9 mouse cellular contexts compared by ENCODE assay signal in the genomic region with DNA sequence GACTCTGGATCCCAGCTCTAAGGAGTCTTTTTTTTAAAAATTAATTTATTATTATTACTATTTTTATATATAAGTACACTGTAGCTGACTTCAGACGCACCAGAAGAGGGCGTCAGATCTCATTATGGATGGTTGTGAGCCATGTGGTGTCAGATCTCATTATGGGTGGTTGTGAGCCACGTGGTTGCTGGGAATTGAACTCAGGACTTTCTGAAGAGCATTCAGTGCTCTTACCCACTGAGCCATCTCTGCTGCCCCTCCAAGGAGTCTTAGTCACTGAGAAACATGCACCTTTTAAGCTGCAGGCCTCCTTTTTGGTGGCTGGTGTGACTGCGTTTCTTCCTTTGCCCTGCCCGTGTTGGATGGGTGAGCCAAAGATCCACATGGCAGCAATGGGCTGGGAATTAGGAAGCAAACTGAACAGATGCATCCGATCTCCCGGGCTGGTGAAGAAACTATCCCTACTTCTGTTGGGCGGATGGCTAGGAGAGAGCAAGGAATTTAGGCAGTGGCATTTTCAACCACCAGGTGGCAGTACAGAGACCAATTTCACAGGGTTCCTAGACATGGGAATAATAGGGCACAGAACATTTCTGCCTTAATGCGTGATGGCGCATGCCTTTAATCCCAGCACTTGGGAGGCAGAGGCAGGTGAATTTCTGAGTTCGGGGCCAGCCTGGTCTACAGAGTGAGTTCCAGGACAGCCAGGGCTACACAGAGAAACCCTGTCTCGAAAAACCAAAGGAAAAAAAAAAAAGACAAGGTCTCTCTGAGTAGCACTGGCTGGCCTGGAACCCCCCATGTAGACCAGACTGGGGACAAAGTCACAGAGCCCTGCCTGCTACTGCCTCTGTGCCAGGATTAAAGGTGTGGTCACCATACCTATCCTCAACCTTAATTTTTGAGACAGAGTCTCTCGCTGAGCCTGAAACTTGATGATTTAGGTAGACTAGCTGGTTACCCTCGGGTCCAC. TPM values are rescaled to one million over a fixed set of nuclear protein-coding genes. Genes with fewer than 3 reads are reported as not detected.
DNase-seq lines count a peak whose midpoint lies in the region; ATAC-seq lines count a peak whose summit lies in the region.
"Had no signal": no experiment of that assay in that cellular context is flagged by ENCODE, and none has a peak within 500 bp of the region (broad histone marks: within the 10 kb centered on the region; RNA-seq: fewer than 3 reads in every experiment).

No protein-coding gene starts in this region.

- no peaks in the 10 kb centered on the region for H3K27me3 ChIP-seq in forebrain, embryonic 16.5 days (replicated peaks; ENCODE audit: control insufficient read depth, insufficient read depth, low read length)
- H3K27me3 ChIP-seq in lung, embryonic 16.5 days (ENCODE audit: control insufficient read depth, insufficient read depth, low read depth, low read length) = no peaks in the 10 kb centered on the region

- DNase-seq in MN1 (ENCODE audit: low spot score) = peak; percentile 89
- DNase-seq in c-Kit-positive CD71-positive TER-119-positive erythroid progenitor cells, embryonic 14.5 days (ENCODE audit: low spot score) = peak; percentile 91
- DNase-seq in heart, postnatal 4 days = peak; percentile 95
- DNase-seq in layer of hippocampus, adult 9-10 months (ENCODE audit: low spot score) = peak; percentile 97
- DNase-seq in right cerebral cortex, adult 2 months (ENCODE audit: low spot score in 2 of 2) = peak; percentile 94 to 96
- DNase-seq in urinary bladder, adult 2 months (ENCODE audit: low spot score) = peak; percentile 63

- no peak overlapping the region for H3K27ac ChIP-seq in forebrain, embryonic 16.5 days (ENCODE audit: low read length)
- no peak overlapping the region for H3K27ac ChIP-seq in lung, embryonic 16.5 days (ENCODE audit: low read length)
- H3K27ac ChIP-seq: midbrain, embryonic 12.5 days had no signal

- peak; percentile 41; the same call in 1 of the 2 replicates for ATAC-seq in forebrain, embryonic 16.5 days
- peak; percentile 73 for ATAC-seq in lung, embryonic 16.5 days (ENCODE audit: low read depth)

- H3K9me3 ChIP-seq in forebrain, embryonic 16.5 days (ENCODE audit: control insufficient read depth, low read length) = no peaks in the 10 kb centered on the region
- no peaks in the 10 kb centered on the region for H3K9me3 ChIP-seq in lung, embryonic 16.5 days (ENCODE audit: control insufficient read depth, low read length)
- H3K9me3 ChIP-seq: midbrain, embryonic 12.5 days had no signal

- no peak overlapping the region for H3K4me2 ChIP-seq in forebrain, embryonic 16.5 days (ENCODE audit: low read length)
- H3K4me2 ChIP-seq in lung, embryonic 16.5 days (ENCODE audit: low read depth, low read length) = no peak overlapping the region
- H3K4me2 ChIP-seq: midbrain, embryonic 12.5 days had no signal

- H3K36me3 ChIP-seq in forebrain, embryonic 16.5 days (ENCODE audit: control insufficient read depth, insufficient read depth) = no peaks in the 10 kb centered on the region
- no peaks in the 10 kb centered on the region for H3K36me3 ChIP-seq in lung, embryonic 16.5 days (ENCODE audit: control insufficient read depth, insufficient read depth, low read length)
- H3K36me3 ChIP-seq: midbrain, embryonic 12.5 days had no signal

- H3K4me3 ChIP-seq in forebrain, embryonic 16.5 days (replicated peaks; ENCODE audit: low read length) = no peak overlapping the region
- H3K4me3 ChIP-seq in lung, embryonic 16.5 days (ENCODE audit: low read length) = no peak overlapping the region
- H3K4me3 ChIP-seq: midbrain, embryonic 12.5 days had no signal

- peaks cover 3% of the 10 kb centered on the region for H3K4me1 ChIP-seq in forebrain, embryonic 16.5 days (replicated peaks; ENCODE audit: control insufficient read depth, insufficient read depth, low read length)
- peaks cover 5% of the 10 kb centered on the region for H3K4me1 ChIP-seq in lung, embryonic 16.5 days (replicated peaks; ENCODE audit: control insufficient read depth, insufficient read depth, low read length)

- no peak overlapping the region for H3K9ac ChIP-seq in forebrain, embryonic 16.5 days (replicated peaks; ENCODE audit: low read depth, low read length)
- 0 out of 2 replicates have a peak overlapping the region, but pooled peaks have one; percentile 28 for H3K9ac ChIP-seq in lung, embryonic 16.5 days (ENCODE audit: low read length)
- H3K9ac ChIP-seq: midbrain, embryonic 12.5 days had no signal

- WGBS in forebrain, embryonic 16.5 days = 31% methylated on average over 13 of the region's 14 CpGs
- WGBS in lung, embryonic 16.5 days = 29% methylated on average over 14 of the region's 14 CpGs

RNA-seq across cellular contexts. Expression of gene Wipf2, which starts 4.4 kb away (rescaled TPM):
- polyA plus RNA-seq in forebrain, embryonic 16.5 days (2015; fragmentation: Nextera tagmentation; extraction: Ambion mirVana) = 4.6 and 5.1 TPM in 2 replicates
- 10 to 100 TPM; 12.6 to 14.1 TPM for total RNA-seq in heart, postnatal 4 days (2021)
- 4.6 and 4.8 TPM in 2 replicates for polyA plus RNA-seq in lung, embryonic 16.5 days (2015; fragmentation: Nextera tagmentation; extraction: Ambion mirVana)
- 19.2 and 26.0 TPM in 2 replicates for polyA plus RNA-seq in urinary bladder, adult 2 months (2012; rRNA removed)

RNA-seq across cellular contexts. Expression of gene Rapgefl1, which starts 22.5 kb away (rescaled TPM):
- polyA plus RNA-seq in forebrain, embryonic 16.5 days (2015; fragmentation: Nextera tagmentation; extraction: Ambion mirVana) = 4.5 and 7.3 TPM in 2 replicates
- total RNA-seq in heart, postnatal 4 days (2021) = 1 to 10 TPM; 1.3 TPM
- 1.3 and 1.4 TPM in 2 replicates for polyA plus RNA-seq in lung, embryonic 16.5 days (2015; fragmentation: Nextera tagmentation; extraction: Ambion mirVana)
- 56.6 and 66.4 TPM in 2 replicates for polyA plus RNA-seq in urinary bladder, adult 2 months (2012; rRNA removed)

RNA-seq across cellular contexts. Expression of gene Cdc6, which starts 48.6 kb away (rescaled TPM):
- polyA plus RNA-seq in forebrain, embryonic 16.5 days (2015; fragmentation: Nextera tagmentation; extraction: Ambion mirVana) = 10.3 and 10.9 TPM in 2 replicates
- total RNA-seq in heart, postnatal 4 days (2021) = 10 to 100 TPM in 1 of 2 experiments, 1 to 10 TPM in 1; 9.8 to 10.2 TPM
- polyA plus RNA-seq in lung, embryonic 16.5 days (2015; fragmentation: Nextera tagmentation; extraction: Ambion mirVana) = 34.0 and 38.3 TPM in 2 replicates
- polyA plus RNA-seq in urinary bladder, adult 2 months (2012; rRNA removed) = 2.7 and 3.8 TPM in 2 replicates

RNA-seq across cellular contexts. Expression of gene Casc3, which starts 54.3 kb away (rescaled TPM):
- polyA plus RNA-seq in forebrain, embryonic 16.5 days (2015; fragmentation: Nextera tagmentation; extraction: Ambion mirVana) = 52.5 and 54.6 TPM in 2 replicates
- 10 to 100 TPM; 26.9 to 28.4 TPM for total RNA-seq in heart, postnatal 4 days (2021)
- polyA plus RNA-seq in lung, embryonic 16.5 days (2015; fragmentation: Nextera tagmentation; extraction: Ambion mirVana) = 33.2 and 36.6 TPM in 2 replicates
- polyA plus RNA-seq in urinary bladder, adult 2 months (2012; rRNA removed) = 24.7 and 29.5 TPM in 2 replicates
